Mouse (Mus musculus) liver, embryonic 13.5 days (tissue): ENCODE data around the gene Kcnk7. TPM values are rescaled to one million over a fixed set of nuclear protein-coding genes. Genes with fewer than 3 reads are reported as not detected.

ENCODE experiments used
- ATAC-seq: fragments of 200-750 bp; cut with Nextera tagmentation; 2 replicates; pipeline ENCODE4 v1.8.0; 2017; ENCODE audit warnings: low read depth, mild to moderate bottlenecking, moderate number of reproducible peaks, moderate library complexity
- DNase-seq: peaks from one replicate; pipeline ENCODE4 v3.0.0; 2022
- H3K27ac ChIP-seq: fragments of 300-500 bp; sonication (generic); 2 replicates; pipeline ENCODE4 v1.5.1; 2015; ENCODE audit warnings: moderate library complexity, mild to moderate bottlenecking, inconsistent platforms
- H3K27me3 ChIP-seq: fragments of 300-500 bp; sonication (generic); 2 replicates; pipeline ENCODE4 v1.6.1; 2015; ENCODE audit warnings: mild to moderate bottlenecking, inconsistent platforms
- H3K36me3 ChIP-seq: fragments of 300-500 bp; sonication (generic); 2 replicates; pipeline ENCODE4 v1.6.1; 2015; ENCODE audit warnings: mild to moderate bottlenecking, inconsistent platforms
- H3K4me1 ChIP-seq: fragments of 300-500 bp; sonication (generic); replicated peaks from 2 replicates; pipeline ENCODE4 v1.6.1; 2015; ENCODE audit warnings: inconsistent platforms
- H3K4me2 ChIP-seq: fragments of 300-500 bp; sonication (generic); 2 replicates; pipeline ENCODE4 v1.6.1; 2015; ENCODE audit warnings: inconsistent platforms, mild to moderate bottlenecking, moderate library complexity
- H3K4me3 ChIP-seq: fragments of 300-500 bp; sonication (generic); replicated peaks from 2 replicates; pipeline ENCODE4 v1.5.1; 2015; ENCODE audit warnings: mild to moderate bottlenecking, inconsistent platforms
- H3K9ac ChIP-seq: fragments of 300-500 bp; sonication (generic); 2 replicates; pipeline ENCODE4 v1.6.1; 2015; ENCODE audit warnings: mild to moderate bottlenecking, inconsistent platforms
- H3K9me3 ChIP-seq: fragments of 300-500 bp; sonication (generic); replicated peaks from 2 replicates; pipeline ENCODE4 v1.6.1; 2016; ENCODE audit warnings: inconsistent platforms
- WGBS: fragments of 180-500 bp; shearing (Covaris S2); methylation state at CpG from one replicate; pipeline ENCODE4 v1.1.7; 2015; ENCODE audit not compliant: insufficient replicate concordance; 5-methylcytosine and 5-hydroxymethylcytosine counted together
- polyA plus RNA-seq: library from polyadenylated mRNA; unstranded; fragments of >200 nt; fragmentation: Nextera tagmentation; extraction: Ambion mirVana; gene quantifications from 2 replicates; pipeline ENCODE4 v1.2.1, GENCODE M21; 2015

Gene Kcnk7
- polyA plus RNA-seq, 1 experiment from 2014 or later: 0.46 TPM

GRCm38 (mm10) chr19:5727701-5728100, 23.5 kb downstream of the Kcnk7 start:
- H3K4me1 ChIP-seq: peaks cover 80% of the 10 kb centered on the region
- H3K27ac ChIP-seq: peak overlapping the region; percentile 99
- H3K9ac ChIP-seq: peak overlapping the region; percentile 100
- H3K9me3 ChIP-seq: no peaks in the 10 kb centered on the region
- DNase-seq (peak; percentile 81), ATAC-seq (no peak)
- peaks cover 29% of the 10 kb centered on the region for H3K36me3 ChIP-seq
- H3K4me2 ChIP-seq: peak overlapping the region; percentile 91
- H3K4me3 ChIP-seq: peak overlapping the region; percentile 99
- 2% methylated on average over 14 of the region's 14 CpGs for WGBS
- H3K27me3 ChIP-seq: no peaks in the 10 kb centered on the region

- 11% methylated on average over 37 of the region's 37 CpGs for WGBS
- Histone ChIP-seq H3K4me2 (peak overlapping the region; percentile 91), H3K9me3 (no peaks in the 10 kb centered on the region), H3K4me1 (peaks cover 69% of the 10 kb centered on the region), H3K27me3 (peaks cover 3% of the 10 kb centered on the region), H3K36me3 (peaks cover 18% of the 10 kb centered on the region), H3K9ac (peak overlapping the region; percentile 100), H3K27ac (peak overlapping the region; percentile 99), H3K4me3 (peak overlapping the region; percentile 99)
- ATAC-seq (no peak), DNase-seq (no peak)
These were observed 24.7 kb downstream of the Kcnk7 start for GRCm38 (mm10) chr19:5728631-5729443.

GRCm38 (mm10) chr19:5729444-5729815, 25.3 kb downstream of the Kcnk7 start, which contains the start of gene Fam89b:
Gene Fam89b (minus strand): TSS chr19:5729653.
- H3K4me3 ChIP-seq: peak within 1 kb of the TSS; percentile 99
- peak; percentile 87 for DNase-seq
- H3K9ac ChIP-seq: peak within 1 kb of the TSS; percentile 100
- peaks cover 7% of the 10 kb centered on the region for H3K27me3 ChIP-seq
- peak; percentile 55 for ATAC-seq
- no peaks in the 10 kb centered on the region for H3K9me3 ChIP-seq
- under 1% methylated on average over 37 of the region's 37 CpGs for WGBS
- peak within 1 kb of the TSS; percentile 91 for H3K4me2 ChIP-seq
- H3K27ac ChIP-seq: peak within 1 kb of the TSS; percentile 99
- H3K36me3 ChIP-seq: peaks cover 12% of the 10 kb centered on the region
- peaks cover 63% of the 10 kb centered on the region for H3K4me1 ChIP-seq

- Histone ChIP-seq H3K27ac (peak overlapping the region; percentile 99), H3K4me2 (peak overlapping the region; percentile 91), H3K27me3 (peaks cover 18% of the 10 kb centered on the region), H3K36me3 (peaks cover 12% of the 10 kb centered on the region), H3K4me3 (peak overlapping the region; percentile 99), H3K4me1 (peaks cover 57% of the 10 kb centered on the region), H3K9ac (peak overlapping the region; percentile 100), H3K9me3 (no peaks in the 10 kb centered on the region)
- 73% methylated on average over 29 of the region's 29 CpGs for WGBS
- ATAC-seq: no peak
- DNase-seq: no peak
These were observed 26.4 kb downstream of the Kcnk7 start for GRCm38 (mm10) chr19:5730314-5731186.

GRCm38 (mm10) chr19:5731264-5731978, 27.3 kb downstream of the Kcnk7 start:
- Histone ChIP-seq H3K9me3 (no peaks in the 10 kb centered on the region), H3K4me3 (peak overlapping the region; percentile 99), H3K36me3 (peaks cover 12% of the 10 kb centered on the region), H3K27me3 (peaks cover 25% of the 10 kb centered on the region), H3K4me1 (peaks cover 55% of the 10 kb centered on the region), H3K9ac (peak overlapping the region; percentile 100), H3K4me2 (peak overlapping the region; percentile 91), H3K27ac (peak overlapping the region; percentile 71)
- WGBS: 1% methylated on average over 47 of the region's 47 CpGs
- ATAC-seq: peak; percentile 41
- DNase-seq: peak; percentile 87

GRCm38 (mm10) chr19:5734325-5734724, 30.2 kb downstream of the Kcnk7 start:
- H3K4me2 ChIP-seq: no peak overlapping the region
- H3K27me3 ChIP-seq: peaks cover 48% of the 10 kb centered on the region
- peaks cover 28% of the 10 kb centered on the region for H3K4me1 ChIP-seq
- peaks cover 7% of the 10 kb centered on the region for H3K36me3 ChIP-seq
- ATAC-seq (no peak), DNase-seq (no peak)
- H3K9me3 ChIP-seq: no peaks in the 10 kb centered on the region
- no peak overlapping the region for H3K27ac ChIP-seq
- 64% methylated on average over 9 of the region's 9 CpGs for WGBS
- H3K4me3 ChIP-seq: no peak overlapping the region
- no peak overlapping the region; the same call in 1 of the 2 replicates for H3K9ac ChIP-seq

GRCm38 (mm10) chr19:5739446-5739845, 35.3 kb downstream of the Kcnk7 start:
- Histone ChIP-seq H3K27me3 (peaks cover 92% of the 10 kb centered on the region), H3K27ac (no peak overlapping the region), H3K4me2 (no peak overlapping the region), H3K9me3 (no peaks in the 10 kb centered on the region), H3K4me1 (peaks cover 18% of the 10 kb centered on the region), H3K4me3 (no peak overlapping the region), H3K36me3 (no peaks in the 10 kb centered on the region), H3K9ac (no peak overlapping the region)
- no peak for ATAC-seq
- WGBS: 54% methylated on average over 2 of the region's 2 CpGs
- no peak for DNase-seq

- no peaks in the 10 kb centered on the region for H3K36me3 ChIP-seq
- H3K27ac ChIP-seq: no peak within 1 kb of the TSS
These were observed 36.5 kb downstream of the Kcnk7 start, which contains the start of gene Ltbp3 for GRCm38 (mm10) chr19:5740320-5741317. Gene Ltbp3 (plus strand): TSS chr19:5740904.

GRCm38 (mm10) chr19:5741641-5742240, 37.6 kb downstream of the Kcnk7 start:
- peaks cover 94% of the 10 kb centered on the region for H3K27me3 ChIP-seq
- peaks cover 35% of the 10 kb centered on the region for H3K4me1 ChIP-seq
- H3K36me3 ChIP-seq: no peaks in the 10 kb centered on the region
- H3K9ac ChIP-seq: peak overlapping the region; percentile 56
- DNase-seq (no peak), ATAC-seq (0 out of 2 replicates have a peak, but pooled peaks have one; percentile 24)
- H3K27ac ChIP-seq: no peak overlapping the region
- no peaks in the 10 kb centered on the region for H3K9me3 ChIP-seq
- peak overlapping the region; percentile 73 for H3K4me2 ChIP-seq
- peak overlapping the region; percentile 52 for H3K4me3 ChIP-seq
- under 1% methylated on average over 55 of the region's 55 CpGs for WGBS

More at GRCm38 (mm10) chr19:5740320-5741317, 36.5 kb downstream of the Kcnk7 start, which contains the start of gene Ltbp3:
- Histone ChIP-seq H3K4me1 (peaks cover 23% of the 10 kb centered on the region), H3K4me2 (peak within 1 kb of the TSS; percentile 73), H3K4me3 (peak within 1 kb of the TSS; percentile 52), H3K9ac (peak within 1 kb of the TSS; percentile 56; the same call in 1 of the 2 replicates), H3K27me3 (peaks cover 93% of the 10 kb centered on the region), H3K9me3 (no peaks in the 10 kb centered on the region)
- no peak for DNase-seq
- ATAC-seq: no peak
- 45% methylated on average over 13 of the region's 14 CpGs for WGBS
